Mouse (Mus musculus) kidney, adult 2 months (tissue): ENCODE data around the gene Vps51.

Source experiments
- CTCF ChIP-seq: fragments of 200-500 bp; conservative IDR thresholded peaks from 2 replicates; pipeline ENCODE4 v1.5.1; 2011; ENCODE audit warnings: low read depth, mild to moderate bottlenecking, control low read depth, low read length, moderate library complexity, mixed read lengths; ENCODE audit not compliant: insufficient read depth, insufficient read length
- POLR2A ChIP-seq: fragments of 200-500 bp; IDR thresholded peaks from one replicate; pipeline ENCODE4 v1.6.1; 2011; ENCODE audit warnings: low read depth, low read length, control low read depth

- peak; percentile 61 for TF ChIP-seq CTCF
- no peak for TF ChIP-seq POLR2A
Observed at GRCm38 (mm10) chr19:6126289-6126688, 49.3 kb upstream of the Vps51 start.
